Mouse (Mus musculus) embryonic fibroblast, embryonic 13.5 days (primary cell): ENCODE results near the gene Fam178b.

Experiments used
- CTCF ChIP-seq: IDR thresholded peaks from 2 replicates; pipeline ENCODE4 v1.5.1; 2011; ENCODE audit warnings: mild to moderate bottlenecking, control low read depth, low read length, moderate library complexity, borderline replicate concordance; ENCODE audit not compliant: insufficient read depth
- POLR2A ChIP-seq: IDR thresholded peaks from 2 replicates; pipeline ENCODE4 v1.6.1; 2011; ENCODE audit warnings: low read depth, mild to moderate bottlenecking, control low read depth, low read length, moderate library complexity

DNA sequence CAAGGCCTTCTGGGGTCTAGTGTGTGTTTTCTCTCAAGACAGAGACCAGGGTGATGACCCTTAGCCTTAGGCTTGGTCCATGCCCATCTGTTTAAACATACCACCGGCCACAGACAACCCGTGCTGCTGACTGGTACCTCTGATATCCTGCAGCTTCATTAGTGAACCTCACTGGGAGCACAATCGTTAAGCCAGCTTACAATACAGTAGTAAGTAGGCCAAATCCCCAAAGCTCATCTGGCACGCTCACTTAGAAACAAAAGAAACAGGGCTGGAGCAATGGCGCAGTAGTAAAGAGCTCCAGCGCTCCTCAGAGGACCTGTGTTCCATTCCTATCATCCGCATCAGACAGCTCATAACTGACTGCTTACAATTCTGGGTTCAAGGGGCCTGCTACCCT, 2.1 kb downstream of the Fam178b start:
- TF ChIP-seq POLR2A (no peak), CTCF (no peak)
